Mouse (Mus musculus): ENCODE data around the gene Tas2r134.

DNA sequence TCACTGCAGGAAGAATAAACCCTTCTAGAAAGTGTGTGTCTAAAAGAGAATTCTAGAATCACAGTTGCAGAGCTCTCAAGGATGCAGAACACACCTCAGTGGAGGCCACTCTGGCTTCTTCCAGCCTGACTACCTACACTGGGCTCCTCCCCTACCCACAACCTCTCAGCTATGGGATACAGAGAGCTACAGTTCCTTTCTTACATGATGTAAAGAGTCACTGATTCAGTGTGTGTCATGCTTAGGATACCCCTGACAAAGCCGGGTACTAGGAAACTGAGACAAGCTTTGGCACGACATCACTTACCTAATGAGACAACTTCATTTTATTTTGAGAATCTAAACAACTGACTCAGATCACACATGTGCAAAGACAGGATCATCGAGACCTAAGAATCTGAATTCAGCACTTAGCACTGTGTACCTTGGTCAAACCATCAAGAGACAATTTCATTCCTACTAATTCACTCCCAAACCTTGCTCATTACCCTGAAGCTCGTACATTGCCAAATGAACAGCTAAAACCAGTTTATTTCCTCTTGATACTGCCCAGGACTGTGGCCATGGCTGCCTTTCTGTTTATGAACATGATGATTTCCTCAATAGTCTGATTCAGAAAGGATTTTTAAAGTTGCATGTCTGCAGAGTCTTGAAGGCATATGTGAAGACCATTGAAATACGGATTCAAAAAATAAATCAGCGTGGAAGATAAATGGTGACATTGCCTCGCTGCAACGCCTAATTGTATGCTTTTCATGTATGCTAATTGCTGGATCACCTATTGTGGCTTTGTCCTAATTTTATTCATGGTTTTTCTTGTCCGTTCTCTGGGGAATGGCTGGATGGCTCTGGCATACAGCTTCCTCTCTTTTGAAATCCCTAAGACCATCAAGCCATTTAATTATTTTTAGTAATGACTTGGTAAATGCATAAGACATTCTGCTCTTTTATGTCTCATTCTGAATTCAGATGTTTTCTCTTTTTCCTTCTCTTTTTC is 43.0 kb upstream of the Tas2r134 start:
- TF ChIP-seq EP300 (IDR thresholded peaks at IDR 0.05; ENCODE audit: low read depth): no peak
- no peak for TF ChIP-seq CTCF (IDR thresholded peaks at IDR 0.05; ENCODE audit: low read depth)

Measured in liver, embryonic 14.5 days (tissue).